Mouse (Mus musculus): Measurements from ENCODE around the gene Slc39a11. TPM values are rescaled to one million over a fixed set of nuclear protein-coding genes. Genes with fewer than 3 reads are reported as not detected.
A peak's percentile ranks its signal among the peaks of the same experiment; 100 is the strongest.

Gene Slc39a11
- total RNA-seq, 2 experiments from 2014 or later = 17.7 to 19.1 TPM

GRCm38 (mm10) chr11:113391664-113392063 is 258.2 kb downstream of the Slc39a11 start:
- no peak for ATAC-seq (replicated peaks; ENCODE audit: low FRiP score, low TSS enrichment, poor library complexity, severe bottlenecking)

GRCm38 (mm10) chr11:113389637-113390036 is 260.2 kb downstream of the Slc39a11 start:
- no peak for ATAC-seq (replicated peaks; ENCODE audit: low FRiP score, low TSS enrichment, poor library complexity, severe bottlenecking)

DNA sequence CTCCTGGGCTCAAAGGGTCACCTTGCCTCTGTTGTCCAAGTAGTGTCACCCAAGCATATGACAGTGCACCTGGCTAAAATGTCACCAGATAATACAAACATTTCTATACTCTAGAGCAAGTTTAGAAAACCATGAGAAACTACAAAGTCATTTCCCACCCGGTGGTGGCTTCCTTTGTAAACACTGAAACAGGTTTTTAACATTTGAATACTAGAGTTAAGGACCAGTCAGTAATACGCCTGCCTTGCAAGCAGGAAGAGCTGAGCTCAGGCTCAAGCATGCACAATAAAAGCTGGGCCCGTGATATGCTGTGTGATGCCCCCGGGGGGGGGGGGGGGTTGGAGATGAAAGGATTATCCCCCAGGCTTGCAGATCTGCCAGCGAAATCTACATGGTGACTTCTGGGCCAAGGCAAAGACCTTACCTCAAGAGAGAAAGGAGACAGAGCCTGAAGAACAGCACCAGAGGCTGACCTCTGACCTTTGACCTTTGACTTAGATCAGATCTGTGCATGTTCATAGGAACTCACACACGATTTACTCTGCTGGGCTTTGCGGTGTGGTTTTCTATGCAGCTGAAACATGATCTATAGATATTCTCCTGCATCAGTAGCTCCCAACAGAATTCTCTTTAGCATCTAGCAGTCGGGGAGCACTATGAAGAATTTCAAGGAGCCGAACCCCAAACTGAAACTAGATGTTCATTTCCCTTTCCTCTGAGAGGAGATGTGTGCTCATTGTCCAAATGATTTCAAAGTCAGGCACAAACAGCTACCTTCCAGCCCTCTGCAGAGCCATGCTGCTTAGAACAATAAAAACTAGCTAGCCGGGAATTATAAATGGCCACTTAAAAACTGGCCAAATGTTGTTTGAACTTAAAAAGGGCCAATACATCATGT is 267.0 kb downstream of the Slc39a11 start:
- ATAC-seq (replicated peaks; ENCODE audit: low FRiP score, low TSS enrichment, poor library complexity, severe bottlenecking) = no peak

DNA sequence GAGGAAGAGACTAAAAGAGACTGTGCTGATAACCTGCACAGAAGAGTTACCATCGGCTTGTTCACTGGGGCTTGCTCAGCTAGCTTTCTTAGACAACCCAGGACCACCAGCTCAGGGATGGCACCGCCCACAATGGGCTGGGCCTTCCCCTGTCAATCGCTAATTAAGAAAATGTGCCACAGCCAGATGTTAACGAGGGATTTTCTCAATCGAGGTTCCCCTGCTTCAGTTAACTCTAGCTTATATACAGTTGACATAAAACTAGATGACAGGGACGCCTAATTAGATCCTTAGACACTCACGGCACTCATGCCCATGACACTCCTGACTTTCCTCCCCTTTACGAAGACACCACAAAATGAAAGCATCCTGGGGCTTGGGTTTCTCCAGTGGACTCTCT is 268.3 kb downstream of the Slc39a11 start:
- no peak for ATAC-seq (replicated peaks; ENCODE audit: low FRiP score, low TSS enrichment, poor library complexity, severe bottlenecking)

- ATAC-seq (replicated peaks; ENCODE audit: low FRiP score, low TSS enrichment, poor library complexity, severe bottlenecking) = no peak
These were observed 271.0 kb downstream of the Slc39a11 start for GRCm38 (mm10) chr11:113378867-113379266.

DNA sequence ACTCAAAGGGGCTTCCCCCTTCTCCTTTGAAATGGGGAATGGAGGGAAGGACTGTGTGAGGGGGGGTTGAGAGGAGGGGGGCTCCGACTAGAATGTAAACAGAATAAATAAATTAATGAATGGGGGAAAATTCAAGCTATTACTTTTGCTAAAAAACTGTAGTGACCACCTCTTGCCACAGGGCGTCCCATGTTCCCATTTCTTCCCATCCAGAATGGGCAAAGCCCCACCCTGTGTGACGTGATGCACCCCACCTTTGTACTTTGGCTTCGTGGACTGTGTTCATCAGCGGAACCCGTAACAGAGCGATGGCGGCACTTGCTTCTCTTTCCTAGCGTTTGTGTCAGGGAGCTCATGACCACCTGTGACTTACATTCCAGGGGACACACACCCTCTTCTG is 273.8 kb downstream of the Slc39a11 start:
- ATAC-seq (replicated peaks; ENCODE audit: low FRiP score, low TSS enrichment, poor library complexity, severe bottlenecking) = no peak

- ATAC-seq (replicated peaks; ENCODE audit: low FRiP score, low TSS enrichment, poor library complexity, severe bottlenecking) = no peak
These were observed 276.0 kb downstream of the Slc39a11 start for GRCm38 (mm10) chr11:113373926-113374325.

DNA sequence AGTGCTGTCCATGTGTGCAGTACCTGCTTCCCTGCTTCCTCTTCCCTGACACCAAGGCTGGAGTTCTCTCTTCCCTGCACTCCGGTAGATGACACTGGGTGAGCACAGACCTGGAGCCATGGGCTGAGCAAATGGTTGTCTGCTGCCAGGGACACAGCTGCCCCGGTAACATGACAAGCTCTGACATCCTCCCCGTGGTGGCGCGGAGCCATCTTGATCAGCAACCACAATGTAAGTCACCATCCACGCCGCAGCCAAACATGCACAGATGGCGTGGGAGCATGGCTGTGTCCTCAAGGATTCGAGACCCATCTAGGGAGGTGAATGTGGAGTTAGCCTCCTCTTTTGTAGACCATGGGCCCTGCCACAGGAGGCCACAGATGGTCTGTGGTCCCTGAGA is 276.5 kb downstream of the Slc39a11 start:
- ATAC-seq (replicated peaks; ENCODE audit: low FRiP score, low TSS enrichment, poor library complexity, severe bottlenecking) = no peak

- ATAC-seq (replicated peaks; ENCODE audit: low FRiP score, low TSS enrichment, poor library complexity, severe bottlenecking) = no peak
These were observed 281.8 kb downstream of the Slc39a11 start for GRCm38 (mm10) chr11:113368046-113368445.

GRCm38 (mm10) chr11:113366257-113367030 is 283.4 kb downstream of the Slc39a11 start:
- no peak for ATAC-seq (replicated peaks; ENCODE audit: low FRiP score, low TSS enrichment, poor library complexity, severe bottlenecking)

DNA sequence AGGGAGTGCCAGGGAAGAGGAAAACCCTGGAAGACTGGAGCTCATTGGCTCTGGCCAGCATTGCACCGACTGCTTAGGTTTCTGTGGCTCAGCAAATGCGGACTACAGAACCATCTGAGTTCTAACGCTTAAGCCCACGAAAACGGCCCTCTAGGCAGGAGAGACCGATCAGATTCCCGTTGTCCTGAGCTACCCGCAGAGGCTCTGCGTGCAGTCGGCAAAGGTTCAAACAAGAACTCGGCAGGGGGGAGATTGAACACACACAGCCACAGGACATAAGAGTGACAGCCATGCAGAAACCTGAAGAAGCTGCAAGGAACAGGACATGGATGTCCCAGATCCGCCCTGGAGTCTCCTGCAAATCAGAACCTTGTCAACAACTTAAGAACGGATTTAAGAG is 286.1 kb downstream of the Slc39a11 start:
- no peak for ATAC-seq (replicated peaks; ENCODE audit: low FRiP score, low TSS enrichment, poor library complexity, severe bottlenecking)

GRCm38 (mm10) chr11:113362617-113363016 is 287.3 kb downstream of the Slc39a11 start:
- no peak for ATAC-seq (replicated peaks; ENCODE audit: low FRiP score, low TSS enrichment, poor library complexity, severe bottlenecking)

- ATAC-seq (replicated peaks; ENCODE audit: low FRiP score, low TSS enrichment, poor library complexity, severe bottlenecking) = peak; percentile 72
These were observed 289.6 kb downstream of the Slc39a11 start for GRCm38 (mm10) chr11:113360049-113360835.

DNA sequence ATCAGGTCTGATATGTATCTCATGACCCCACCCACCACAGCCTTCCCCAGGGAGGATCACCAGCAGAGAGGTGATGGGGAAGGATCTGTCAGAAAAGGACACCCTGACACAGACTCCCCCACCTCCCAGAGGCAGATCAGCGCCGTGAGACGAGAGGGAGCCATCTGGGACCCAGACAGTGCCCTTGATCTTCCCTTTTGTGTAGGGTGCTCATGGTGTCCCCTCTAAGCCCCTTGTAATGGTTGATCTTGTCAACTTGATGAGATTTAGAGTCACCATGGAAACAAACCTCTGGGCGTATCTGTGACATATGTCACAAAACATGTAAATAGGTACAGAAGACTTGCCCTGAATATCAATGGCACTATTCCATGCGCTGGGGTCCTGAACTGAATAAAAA is 293.9 kb downstream of the Slc39a11 start:
- no peak for ATAC-seq (replicated peaks; ENCODE audit: low FRiP score, low TSS enrichment, poor library complexity, severe bottlenecking)

DNA sequence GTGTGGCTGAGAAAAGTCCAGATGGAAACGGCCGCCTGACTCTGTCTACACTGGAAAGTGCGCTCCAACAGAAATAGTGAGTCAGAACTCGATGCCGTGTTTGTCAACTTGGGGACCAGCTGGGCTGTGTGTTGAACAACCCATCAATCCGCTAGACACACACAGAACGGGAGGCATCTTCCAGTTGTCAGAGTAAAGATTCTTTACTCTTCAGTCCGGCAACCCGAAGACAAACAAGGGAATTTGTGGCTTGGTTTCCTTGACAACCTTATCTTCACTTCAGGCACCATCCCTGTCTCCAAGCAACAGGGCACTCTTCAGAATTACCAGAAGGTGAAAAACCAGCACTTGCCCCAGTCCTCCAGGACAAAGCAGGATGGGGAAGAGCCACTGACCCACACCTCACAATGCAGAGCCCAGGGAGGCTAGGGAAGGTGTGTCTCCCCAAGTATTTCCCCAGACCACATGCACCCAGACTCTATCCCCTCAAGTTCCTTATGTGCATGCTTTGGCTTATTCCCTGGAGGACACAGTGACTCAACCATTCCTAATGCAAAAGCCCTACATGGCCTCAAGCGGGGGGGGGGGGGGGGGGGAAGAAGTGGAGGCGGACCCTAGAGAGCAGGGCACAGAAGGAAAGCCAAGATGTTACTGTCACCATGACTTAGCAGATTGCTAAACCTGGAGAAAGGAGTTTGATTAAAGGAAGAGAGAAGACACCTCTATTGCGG is 297.6 kb downstream of the Slc39a11 start:
- no peak for ATAC-seq (replicated peaks; ENCODE audit: low FRiP score, low TSS enrichment, poor library complexity, severe bottlenecking)

- no peak for ATAC-seq (replicated peaks; ENCODE audit: low FRiP score, low TSS enrichment, poor library complexity, severe bottlenecking)
These were observed 299.3 kb downstream of the Slc39a11 start for GRCm38 (mm10) chr11:113350583-113350982.

GRCm38 (mm10) chr11:113346895-113347514 is 302.9 kb downstream of the Slc39a11 start:
- ATAC-seq (replicated peaks; ENCODE audit: low FRiP score, low TSS enrichment, poor library complexity, severe bottlenecking) = no peak

DNA sequence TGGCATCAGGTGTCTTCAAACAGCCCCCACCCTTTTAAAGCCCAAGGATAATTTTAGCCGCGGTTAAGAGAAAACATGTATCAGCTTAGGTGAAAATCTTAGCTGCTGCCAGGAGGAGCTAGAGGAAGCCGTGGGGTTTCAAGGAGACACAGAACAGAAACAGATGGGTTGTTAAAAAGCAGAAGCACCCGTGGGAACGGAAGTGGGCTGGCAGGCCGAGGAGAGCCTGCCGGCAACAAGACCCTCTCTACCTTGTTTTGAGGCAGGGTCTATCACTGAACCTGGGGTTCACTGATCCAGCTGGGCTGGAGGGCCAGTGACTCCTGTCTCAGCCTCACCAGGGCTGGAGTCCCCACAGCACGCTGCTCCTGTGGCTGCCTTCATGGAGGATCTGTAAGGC is 310.1 kb downstream of the Slc39a11 start:
- no peak for ATAC-seq (replicated peaks; ENCODE audit: low FRiP score, low TSS enrichment, poor library complexity, severe bottlenecking)

- no peak for ATAC-seq (replicated peaks; ENCODE audit: low FRiP score, low TSS enrichment, poor library complexity, severe bottlenecking)
These were observed 311.3 kb downstream of the Slc39a11 start for GRCm38 (mm10) chr11:113338581-113338980.

Measured in megakaryocyte-erythroid progenitor cell, adult 5-6 weeks (primary cell).